Mouse (Mus musculus) adipose tissue, adult 10 weeks (tissue): ENCODE results near the gene Ampd2. TPM values are rescaled to one million over a fixed set of nuclear protein-coding genes. Genes with fewer than 3 reads are reported as not detected.

Source experiments
- polyA plus RNA-seq: library from polyadenylated mRNA; stranded (reverse); fragments of 350-450 nt; fragmentation: Illumina TruSeq; extraction: RNeasy Lipid Tissue Mini Kit (QIAGEN cat#74804); gene quantifications from one replicate; pipeline ENCODE4 v1.2.3, GENCODE M21; 2014; ENCODE audit warnings: low read depth, low replicate concordance

Gene Ampd2
- polyA plus RNA-seq: 24.9 TPM

DNA sequence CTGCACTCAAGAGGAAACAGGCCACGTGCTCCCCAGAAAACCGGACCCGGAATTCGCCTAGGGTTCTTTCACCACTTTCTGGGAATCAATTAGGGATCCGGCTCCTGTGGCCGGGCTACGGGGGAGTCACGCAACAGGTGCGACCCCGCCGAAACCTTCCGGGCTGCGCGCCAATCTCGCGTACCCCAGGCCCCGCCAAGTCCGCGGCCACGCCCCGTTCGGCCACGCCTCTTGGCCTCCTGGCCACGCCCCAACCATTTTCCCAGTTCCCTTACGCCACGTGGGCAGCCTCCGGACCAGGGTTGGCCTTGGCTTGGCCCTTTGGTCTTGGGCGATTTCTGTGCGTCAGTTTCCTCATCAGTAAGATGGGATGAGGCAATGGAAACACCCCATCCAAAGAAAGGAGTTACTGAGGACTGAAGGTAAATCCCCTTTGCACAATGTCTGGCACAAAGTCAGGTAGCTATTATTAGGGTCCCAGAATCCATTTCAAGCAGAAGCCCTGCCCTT, at the start of gene Ampd2:
Ampd2 (minus strand) TSS at position 182 of the 510 bp plus-strand sequence.

DNA sequence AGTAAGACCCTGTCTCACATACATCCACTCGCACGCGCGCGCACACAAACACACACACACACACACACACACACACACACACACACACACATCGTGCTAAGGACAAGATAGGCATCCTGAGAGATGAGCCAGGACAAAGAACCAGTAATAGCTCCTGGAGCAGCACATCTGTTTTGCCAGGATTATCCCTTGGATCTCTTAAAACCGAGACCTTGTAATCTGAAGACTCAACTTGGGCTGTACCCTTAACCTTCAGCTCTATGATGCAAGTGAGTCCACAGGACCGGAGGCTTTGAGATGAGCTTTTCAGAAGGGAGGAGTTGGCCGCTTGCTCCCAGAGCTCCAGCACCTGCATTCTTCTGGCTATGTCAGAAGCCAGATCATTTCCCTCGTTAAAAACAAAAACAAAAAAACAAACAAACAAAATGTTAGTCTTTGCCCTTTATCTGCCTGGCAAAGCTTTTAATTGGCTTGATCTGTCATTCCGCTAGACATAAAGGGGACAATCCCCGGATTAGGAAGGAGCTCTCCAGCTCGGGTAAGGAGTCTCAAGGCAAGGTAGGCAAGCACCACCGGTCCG, 6.2 kb upstream of the Ampd2 start, which contains the start of gene Gnat2:
Gnat2 (plus strand) TSS at position 254 of the 580 bp plus-strand sequence.

DNA sequence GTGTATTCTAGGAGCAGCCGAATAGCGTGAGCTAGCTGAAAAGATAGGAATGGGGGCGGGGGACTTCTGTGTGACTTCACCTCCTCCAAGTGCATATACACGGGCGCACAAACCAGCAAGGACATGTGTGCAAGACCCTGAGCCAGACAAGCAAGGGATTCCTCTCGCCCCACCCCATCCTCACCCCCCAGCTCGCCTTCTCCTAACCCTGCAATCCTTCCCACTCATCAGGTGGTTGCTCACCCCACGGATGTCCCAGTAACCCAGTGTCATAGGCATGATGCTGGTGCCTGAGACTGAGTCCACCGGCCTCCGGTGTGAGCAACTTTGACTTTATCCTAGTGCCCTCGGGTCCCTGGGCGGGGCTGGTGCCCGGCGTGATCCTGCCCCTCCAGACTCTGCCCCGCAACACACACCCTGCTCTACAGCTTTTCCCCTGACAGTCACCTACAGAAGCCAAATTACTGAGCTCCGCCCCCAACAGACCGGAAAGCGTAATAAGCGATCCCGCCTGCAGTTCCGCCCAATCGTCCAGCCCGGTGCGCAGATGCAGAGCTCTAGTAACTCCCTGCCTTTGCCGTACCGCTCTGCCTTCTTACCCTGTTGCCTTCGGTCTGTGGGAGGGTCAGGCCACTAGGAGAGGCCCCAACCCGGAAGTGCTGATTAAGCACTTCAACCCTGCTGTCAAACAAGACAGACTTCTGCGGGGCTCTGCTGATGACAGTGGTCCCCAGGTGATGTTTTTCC, 41.9 kb downstream of the Ampd2 start, which contains the start of gene Gstm4:
Gstm4 (minus strand) TSS at position 501 of the 747 bp plus-strand sequence.

Other genes starting within 250 kb of the Ampd2 start
- 1.5 TPM for gene Eps8l3, start 209.4 kb downstream of the Ampd2 start, polyA plus RNA-seq
- gene Gstm5, start 190.8 kb downstream of the Ampd2 start, polyA plus RNA-seq: 317 TPM
- 712 TPM for gene Gstm7, start 154.8 kb downstream of the Ampd2 start, polyA plus RNA-seq
- 226 TPM for gene Gstm6, start 142.9 kb downstream of the Ampd2 start, polyA plus RNA-seq
- gene Gstm3, start 117.4 kb downstream of the Ampd2 start, polyA plus RNA-seq: 0.32 TPM
- gene Gstm2, start 100.2 kb downstream of the Ampd2 start, polyA plus RNA-seq: 898 TPM
- gene Gstm1, start 68.7 kb downstream of the Ampd2 start, polyA plus RNA-seq: 759 TPM
- gene Gstm4, start 41.8 kb downstream of the Ampd2 start, polyA plus RNA-seq: 42.1 TPM
- 7.7 TPM for gene Gnat2, start 6.1 kb upstream of the Ampd2 start, polyA plus RNA-seq
- gene Gnai3, start 59.5 kb upstream of the Ampd2 start, polyA plus RNA-seq: 87.4 TPM
- gene Gpr61, start 68.2 kb upstream of the Ampd2 start, polyA plus RNA-seq: not detected
- 8.0 TPM for gene Amigo1, start 99.7 kb upstream of the Ampd2 start, polyA plus RNA-seq
- 10.6 TPM for gene Cyb561d1, start 114.6 kb upstream of the Ampd2 start, polyA plus RNA-seq
- gene Atxn7l2, start 124.3 kb upstream of the Ampd2 start, polyA plus RNA-seq: 7.0 TPM
- 2.5 TPM for gene Sypl2, start 140.0 kb upstream of the Ampd2 start, polyA plus RNA-seq
- 108 TPM for gene Psma5, start 170.3 kb upstream of the Ampd2 start, polyA plus RNA-seq
- gene Sort1, start 197.4 kb upstream of the Ampd2 start, polyA plus RNA-seq: 317 TPM